Comparison of ENCODE assay signal across 24 mouse cellular contexts in the genomic region with DNA sequence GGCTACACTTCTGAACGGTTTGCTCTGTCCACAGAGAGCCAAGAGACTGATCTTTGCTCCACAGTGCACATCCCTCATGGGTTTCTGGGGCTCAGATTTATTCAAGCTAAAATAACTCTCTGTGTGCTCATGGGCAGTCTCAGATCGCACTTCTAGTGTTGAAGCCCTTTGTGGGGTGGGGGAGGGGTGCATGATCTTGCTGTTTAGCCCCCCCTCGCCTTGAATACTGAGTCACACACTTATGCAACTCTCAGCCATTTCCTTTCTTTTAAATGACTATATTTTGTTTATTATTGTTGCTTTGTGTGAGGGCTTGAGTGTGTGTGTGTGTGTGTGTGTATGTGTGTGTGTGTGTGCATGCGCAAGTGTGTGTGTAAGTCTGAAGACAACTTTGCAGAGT. TPM values are rescaled to one million over a fixed set of nuclear protein-coding genes. Genes with fewer than 3 reads are reported as not detected.
A peak's percentile ranks its signal among the peaks of the same experiment; 100 is the strongest.
DNase-seq lines count a peak whose midpoint lies in the region; ATAC-seq and TF ChIP-seq lines count a peak whose summit lies in the region.
"Had no signal": no experiment of that assay in that cellular context is flagged by ENCODE, and none has a peak within 500 bp of the region (broad histone marks: within the 10 kb centered on the region; RNA-seq: fewer than 3 reads in every experiment).

No protein-coding gene starts in this region.

- WGBS in lung, postnatal 0 days = 21% methylated on average over 4 of the region's 4 CpGs

- TF ChIP-seq CTCF in lung, postnatal 0 days (IDR thresholded peaks at IDR 0.05) = no peak

- H3K27ac ChIP-seq in lung, postnatal 0 days (ENCODE audit: low read length) = no peak overlapping the region
- H3K27ac ChIP-seq: forebrain, embryonic 13.5 days; heart, adult 2 months; limb, embryonic 15.5 days; neural tube, embryonic 15.5 days had no signal

- no peak overlapping the region for H3ac ChIP-seq in myocyte (ENCODE audit: control insufficient read depth, insufficient read length)

- no peak overlapping the region for H3K4me2 ChIP-seq in lung, postnatal 0 days (replicated peaks; ENCODE audit: low read depth, low read length)
- no peak overlapping the region for H3K4me2 ChIP-seq in myocyte (ENCODE audit: low read depth)
- H3K4me2 ChIP-seq: forebrain, embryonic 13.5 days; limb, embryonic 15.5 days; neural tube, embryonic 15.5 days had no signal

- no peak for ATAC-seq in erythroblast, adult 5-6 weeks (replicated peaks; ENCODE audit: low FRiP score, poor library complexity, severe bottlenecking)
- peak; percentile 27; the same call in 1 of the 2 replicates for ATAC-seq in lung, postnatal 0 days
- peak; percentile 26; the same call in 1 of the 2 replicates for ATAC-seq in granulocyte monocyte progenitor cell, adult 5-6 weeks (replicated peaks; ENCODE audit: poor library complexity, severe bottlenecking)
- ATAC-seq: forebrain, embryonic 13.5 days had no signal

- DNase-seq in lung, postnatal 0 days (ENCODE audit: low spot score) = peak; percentile 70
- no peak for DNase-seq in lung, adult 18-20 months
- no peak for DNase-seq in spleen, postnatal 36 days (ENCODE audit: low spot score in 2 of 2)
- DNase-seq in cerebellum, postnatal 4 days (ENCODE audit: low spot score in 2 of 2) = no peak
- DNase-seq: adrenal gland, adult 2 months; B cell, adult 2 months; cerebellum, adult 9-11 months; embryo, embryonic 11 days; gastrocnemius, postnatal 14 days; heart, adult 2 months; kidney, adult 2 months; kidney, postnatal 25 days; midbrain, embryonic 14.5 days; spleen, adult 18-20 months; thymus, adult 2 months had no signal

- H3K4me3 ChIP-seq in erythroblast, embryonic 14.5 days (replicated peaks) = peak overlapping the region; percentile 39
- H3K4me3 ChIP-seq in lung, postnatal 0 days (ENCODE audit: low read depth, low read length) = no peak overlapping the region
- H3K4me3 ChIP-seq in myocyte = no peak overlapping the region
- H3K4me3 ChIP-seq: forebrain, embryonic 13.5 days; heart, adult 2 months; limb, embryonic 15.5 days; neural tube, embryonic 15.5 days had no signal

- H3K36me3 ChIP-seq in erythroblast, embryonic 14.5 days (ENCODE audit: control insufficient read depth) = no peaks in the 10 kb centered on the region
- H3K36me3 ChIP-seq in lung, postnatal 0 days (ENCODE audit: insufficient read depth, low read length) = no peaks in the 10 kb centered on the region
- no peaks in the 10 kb centered on the region for H3K36me3 ChIP-seq in myocyte (ENCODE audit: control insufficient read depth, insufficient read depth)
- H3K36me3 ChIP-seq: limb, embryonic 15.5 days; neural tube, embryonic 15.5 days had no signal

- TF ChIP-seq EP300 in lung, postnatal 0 days (IDR thresholded peaks at IDR 0.05) = no peak

- H3K4me1 ChIP-seq in erythroblast, embryonic 14.5 days (ENCODE audit: control insufficient read depth) = peaks cover 57% of the 10 kb centered on the region
- 0 out of 2 replicates have a peak, but pooled peaks cover 2% of the 10 kb centered on the region for H3K4me1 ChIP-seq in lung, postnatal 0 days (ENCODE audit: insufficient read depth, low read depth, low read length)

- peaks cover 18% of the 10 kb centered on the region for H3K27me3 ChIP-seq in erythroblast, embryonic 14.5 days (ENCODE audit: control insufficient read depth)
- no peaks in the 10 kb centered on the region for H3K27me3 ChIP-seq in lung, postnatal 0 days (replicated peaks; ENCODE audit: insufficient read depth, low read length)
- peaks cover 34% of the 10 kb centered on the region for H3K27me3 ChIP-seq in myocyte (ENCODE audit: control insufficient read depth, insufficient read depth, insufficient read length)
- H3K27me3 ChIP-seq: neural tube, embryonic 15.5 days had no signal

- H3K9ac ChIP-seq in lung, postnatal 0 days (replicated peaks; ENCODE audit: low read depth) = no peak overlapping the region
- H3K9ac ChIP-seq: forebrain, embryonic 13.5 days; limb, embryonic 15.5 days; neural tube, embryonic 15.5 days had no signal

- TF ChIP-seq POLR2A in myocyte (IDR thresholded peaks at IDR 0.05; ENCODE audit: insufficient read length, low read depth) = no peak

- H3K79me2 ChIP-seq in myocyte (ENCODE audit: control insufficient read depth, insufficient read depth) = no peaks in the 10 kb centered on the region

- no peaks in the 10 kb centered on the region for H3K9me3 ChIP-seq in erythroblast, embryonic 14.5 days (ENCODE audit: control insufficient read depth, low read length)
- no peaks in the 10 kb centered on the region for H3K9me3 ChIP-seq in lung, postnatal 0 days (ENCODE audit: low read length)
- H3K9me3 ChIP-seq: forebrain, embryonic 13.5 days; limb, embryonic 15.5 days; neural tube, embryonic 15.5 days had no signal

TF ChIP-seq in myocyte, 11 proteins besides CTCF, POLR2A, EP300 and RAD21:
- TF ChIP-seq MAX (IDR thresholded peaks at IDR 0.05; ENCODE audit: low read depth) = no peak
- 0 out of 2 replicates have a peak, but pooled peaks have one; percentile 3 for TF ChIP-seq CEBPB (IDR thresholded peaks at IDR 0.05; ENCODE audit: insufficient read depth, poor library complexity, severe bottlenecking)
- TF ChIP-seq USF1 (IDR thresholded peaks at IDR 0.05; ENCODE audit: low read depth) = no peak

RNA-seq across cellular contexts. Expression of a gene that starts 12.1 kb away (rescaled TPM):
- not detected in 2 replicates for polyA plus RNA-seq in erythroblast, embryonic 14.5 days (2012)
- total RNA-seq in erythroblast, adult 5-6 weeks (2015; ENCODE audit: low replicate concordance) = not detected in 2 replicates
- 0.68 and 0.70 TPM in 2 replicates for total RNA-seq in erythroblast, adult 5-6 weeks (2017; ENCODE audit: low replicate concordance)
- polyA plus RNA-seq in lung, postnatal 0 days (2015; fragmentation: Nextera tagmentation; extraction: Ambion mirVana) = 0.04 TPM in 2 replicates
- total RNA-seq in granulocyte monocyte progenitor cell, adult 5-6 weeks (2014; fragmentation: Nextera tagmentation) = not detected in 2 replicates
- not detected in 2 replicates for total RNA-seq in granulocyte monocyte progenitor cell, adult 5-6 weeks (2017)
- 0.01 TPM for polyA plus RNA-seq in myocyte (2012; fragmentation: generic; extraction: Trizol)
- total RNA-seq: adrenal gland, adult 2 months; megakaryocyte progenitor cell, adult 5-6 weeks had no signal
- polyA plus RNA-seq: adrenal gland, adult 2 months; kidney, adult 2 months; stomach, embryonic 14.5 days had no signal

RNA-seq across cellular contexts. Expression of a gene that starts 21.4 kb away (rescaled TPM):
- 3.3 and 3.8 TPM in 2 replicates for polyA plus RNA-seq in erythroblast, embryonic 14.5 days (2012)
- 10.4 and 11.7 TPM in 2 replicates for total RNA-seq in erythroblast, adult 5-6 weeks (2015; ENCODE audit: low replicate concordance)
- 7.5 and 7.8 TPM in 2 replicates for total RNA-seq in erythroblast, adult 5-6 weeks (2017; ENCODE audit: low replicate concordance)
- polyA plus RNA-seq in lung, postnatal 0 days (2015; fragmentation: Nextera tagmentation; extraction: Ambion mirVana) = 25.5 and 25.6 TPM in 2 replicates
- total RNA-seq in granulocyte monocyte progenitor cell, adult 5-6 weeks (2014; fragmentation: Nextera tagmentation) = 27.8 and 39.6 TPM in 2 replicates
- 29.8 and 32.1 TPM in 2 replicates for total RNA-seq in granulocyte monocyte progenitor cell, adult 5-6 weeks (2017)
- polyA plus RNA-seq in myocyte (2012; fragmentation: generic; extraction: Trizol) = 19.4 TPM
